Mouse (Mus musculus) liver, embryonic 15.5 days (tissue): ENCODE results near the gene Sec31b. TPM values are rescaled to one million over a fixed set of nuclear protein-coding genes. Genes with fewer than 3 reads are reported as not detected.

Source experiments
- ATAC-seq: fragments of 200-750 bp; cut with Nextera tagmentation; 2 replicates; pipeline ENCODE4 v1.8.0; 2017; ENCODE audit warnings: moderate number of reproducible peaks, mild to moderate bottlenecking, moderate library complexity; ENCODE audit not compliant: insufficient read depth
- H3K27ac ChIP-seq: fragments of 300-500 bp; sonication (generic); replicated peaks from 2 replicates; pipeline ENCODE4 v1.5.1; 2015; ENCODE audit warnings: mild to moderate bottlenecking, inconsistent platforms
- H3K27me3 ChIP-seq: fragments of 300-500 bp; sonication (generic); 2 replicates; pipeline ENCODE4 v1.6.1; 2015; ENCODE audit warnings: mild to moderate bottlenecking, inconsistent platforms
- H3K36me3 ChIP-seq: fragments of 300-500 bp; sonication (generic); replicated peaks from 2 replicates; pipeline ENCODE4 v1.6.1; 2015; ENCODE audit warnings: moderate library complexity, mild to moderate bottlenecking, inconsistent platforms
- H3K4me1 ChIP-seq: fragments of 300-500 bp; sonication (generic); replicated peaks from 2 replicates; pipeline ENCODE4 v1.6.1; 2015; ENCODE audit warnings: inconsistent platforms
- H3K4me2 ChIP-seq: fragments of 300-500 bp; sonication (generic); 2 replicates; pipeline ENCODE4 v1.6.1; 2015; ENCODE audit warnings: moderate library complexity, mild to moderate bottlenecking, inconsistent platforms
- H3K4me3 ChIP-seq: fragments of 300-500 bp; sonication (generic); replicated peaks from 2 replicates; pipeline ENCODE4 v1.5.1; 2015; ENCODE audit warnings: mild to moderate bottlenecking, inconsistent platforms
- H3K9ac ChIP-seq: fragments of 300-500 bp; sonication (generic); 2 replicates; pipeline ENCODE4 v1.6.1; 2015; ENCODE audit warnings: moderate library complexity, mild to moderate bottlenecking, inconsistent platforms
- H3K9me3 ChIP-seq: fragments of 300-500 bp; sonication (generic); replicated peaks from 2 replicates; pipeline ENCODE4 v1.6.1; 2016; ENCODE audit warnings: inconsistent platforms
- WGBS: fragments of 180-500 bp; shearing (Covaris S2); methylation state at CpG from one replicate; pipeline ENCODE4 v1.1.7; 2015; ENCODE audit warnings: mixed read lengths; ENCODE audit not compliant: insufficient replicate concordance; 5-methylcytosine and 5-hydroxymethylcytosine counted together
- polyA plus RNA-seq: library from polyadenylated mRNA; unstranded; fragments of >200 nt; fragmentation: Nextera tagmentation; extraction: Ambion mirVana; gene quantifications from 2 replicates; pipeline ENCODE4 v1.2.1, GENCODE M21; 2015

Sec31b gene
- polyA plus RNA-seq, 1 experiment from 2014 or later: 0.25 TPM

DNA sequence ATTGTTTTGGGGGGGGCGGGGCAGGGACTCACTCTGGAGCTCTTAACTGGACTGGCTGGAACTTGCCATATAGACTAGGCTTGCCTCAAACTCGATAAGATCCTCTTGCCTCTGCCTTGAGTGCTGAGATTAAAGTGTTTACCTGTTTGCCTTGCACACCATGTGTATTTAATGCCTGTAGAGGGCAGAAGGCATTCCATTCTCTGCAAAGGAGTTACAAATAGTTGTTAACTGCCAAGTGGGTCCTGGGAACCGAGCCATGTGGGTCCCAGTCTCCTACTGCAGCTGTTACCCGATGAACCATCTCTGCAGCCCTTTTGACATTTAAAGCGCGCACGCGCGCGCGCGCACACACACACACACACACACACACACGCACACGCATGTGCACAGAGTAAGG, 18.3 kb upstream of the Sec31b start:
- Histone ChIP-seq H3K9me3 (no peaks in the 10 kb centered on the region), H3K4me2 (peak overlapping the region; percentile 81), H3K27me3 (peaks cover 1% of the 10 kb centered on the region; the same call in 1 of the 2 replicates), H3K4me1 (peaks cover 22% of the 10 kb centered on the region), H3K9ac (no peak overlapping the region), H3K4me3 (peak overlapping the region; percentile 83; the same call in 1 of the 2 replicates), H3K36me3 (peaks cover 41% of the 10 kb centered on the region), H3K27ac (no peak overlapping the region)
- ATAC-seq: no peak
- WGBS: 88% methylated on average over 14 of the region's 14 CpGs

DNA sequence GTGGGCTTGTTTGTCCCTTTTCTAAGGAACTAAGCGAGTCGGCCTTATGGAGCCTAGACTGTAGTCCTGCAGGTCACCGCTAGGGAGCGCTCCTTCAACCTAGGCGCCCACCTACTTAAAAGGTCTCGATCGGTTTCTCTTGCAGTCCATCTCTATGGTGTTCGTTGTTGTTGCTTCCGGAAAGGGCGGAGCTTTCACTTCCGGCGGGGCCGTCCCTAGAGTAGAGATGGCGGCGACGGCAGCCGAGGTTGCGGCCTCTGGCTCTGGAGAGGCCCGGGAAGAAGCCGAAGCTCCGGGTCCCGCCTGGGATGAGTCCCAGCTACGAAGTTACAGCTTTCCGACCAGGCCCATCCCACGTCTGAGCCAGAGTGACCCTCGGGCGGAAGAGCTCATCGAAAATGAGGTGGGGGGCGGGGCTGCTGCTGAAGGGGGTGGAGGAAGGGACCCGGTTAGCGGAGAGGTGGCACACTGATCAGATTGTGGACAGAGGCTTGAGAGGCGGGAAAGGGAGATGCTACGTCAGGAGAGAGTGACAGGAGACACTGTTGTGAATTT, 17.1 kb upstream of the Sec31b start, which contains the start of gene Hif1an:
TSS of gene Hif1an (plus strand) at position 199 of the 555 bp plus-strand sequence.
- Histone ChIP-seq H3K4me2 (peak within 1 kb of the TSS; percentile 81), H3K4me3 (peak within 1 kb of the TSS; percentile 83), H3K9ac (peak within 1 kb of the TSS; percentile 67), H3K9me3 (no peaks in the 10 kb centered on the region), H3K36me3 (peaks cover 29% of the 10 kb centered on the region), H3K27ac (peak within 1 kb of the TSS; percentile 84), H3K27me3 (peaks cover 14% of the 10 kb centered on the region; the same call in 1 of the 2 replicates), H3K4me1 (peaks cover 22% of the 10 kb centered on the region)
- under 1% methylated on average over 33 of the region's 33 CpGs for WGBS
- peak; percentile 99 for ATAC-seq

DNA sequence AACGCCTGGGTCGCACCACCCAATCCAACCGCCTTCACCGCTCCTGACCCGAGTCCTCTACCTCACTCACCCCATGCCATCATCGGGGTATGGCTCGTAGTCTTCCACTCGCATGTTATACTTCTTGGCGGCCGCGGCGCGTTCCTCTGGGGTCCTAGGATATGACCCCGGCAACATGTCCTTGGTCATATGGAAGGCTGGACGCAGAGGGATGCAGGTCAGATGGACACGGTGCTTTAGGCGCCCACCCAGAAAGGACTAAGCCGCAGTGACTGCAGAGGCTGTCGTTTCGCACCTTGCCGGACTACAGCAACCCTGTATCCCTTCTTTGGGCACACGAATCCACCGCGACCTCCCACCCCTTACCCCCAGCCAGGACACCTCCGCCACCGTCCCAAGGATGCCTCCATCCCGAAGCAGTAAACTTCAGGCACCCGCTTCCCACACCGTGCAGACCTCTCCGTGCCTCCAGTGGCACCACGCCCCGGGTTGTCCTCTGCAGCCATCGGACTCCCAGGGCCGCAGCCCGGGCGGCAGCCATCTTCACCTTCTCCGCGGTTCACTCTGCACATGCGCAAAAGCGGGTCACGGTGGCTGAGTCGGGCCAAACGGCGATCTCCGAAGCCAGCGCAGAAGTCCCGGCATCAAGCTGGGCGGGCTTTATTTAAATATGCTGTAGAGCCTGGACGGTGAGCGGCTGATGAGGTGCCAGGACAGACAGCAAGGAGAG, 9.4 kb upstream of the Sec31b start, which contains the start of gene Ndufb8:
TSS of gene Ndufb8 (minus strand) at position 580 of the 730 bp plus-strand sequence.
- ATAC-seq: peak; percentile 88
- Histone ChIP-seq H3K4me1 (peaks cover 21% of the 10 kb centered on the region), H3K4me3 (peak within 1 kb of the TSS; percentile 85), H3K9me3 (no peaks in the 10 kb centered on the region), H3K27me3 (peaks cover 14% of the 10 kb centered on the region; the same call in 1 of the 2 replicates), H3K27ac (peak within 1 kb of the TSS; percentile 72), H3K4me2 (peak within 1 kb of the TSS; percentile 84), H3K9ac (peak within 1 kb of the TSS; percentile 88), H3K36me3 (peaks cover 34% of the 10 kb centered on the region)
- under 1% methylated on average over 50 of the region's 50 CpGs for WGBS

DNA sequence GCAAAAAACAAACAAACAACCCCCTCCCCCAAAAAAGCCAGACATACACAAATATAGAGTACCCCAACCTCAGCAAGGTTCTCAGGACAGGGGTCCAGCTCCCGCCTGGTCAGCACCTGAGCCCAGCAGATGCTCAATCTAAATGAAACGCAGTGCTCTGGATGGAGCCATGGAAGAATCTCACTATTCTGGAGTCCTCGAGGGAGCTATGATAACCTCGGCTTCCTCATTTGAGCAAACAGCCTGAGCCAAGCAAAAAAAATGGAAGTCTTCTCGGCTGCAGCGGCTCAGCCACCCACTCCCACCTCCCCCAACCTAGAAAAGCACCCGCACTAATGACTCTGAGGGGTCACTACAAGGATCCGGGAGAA, 8.8 kb upstream of the Sec31b start:
- Histone ChIP-seq H3K4me1 (peaks cover 21% of the 10 kb centered on the region), H3K9ac (peak overlapping the region; percentile 88), H3K4me3 (peak overlapping the region; percentile 85), H3K27me3 (peaks cover 14% of the 10 kb centered on the region; the same call in 1 of the 2 replicates), H3K4me2 (peak overlapping the region; percentile 84), H3K27ac (peak overlapping the region; percentile 72), H3K9me3 (no peaks in the 10 kb centered on the region), H3K36me3 (peaks cover 40% of the 10 kb centered on the region)
- WGBS: 1% methylated on average over 8 of the region's 8 CpGs
- ATAC-seq: no peak

DNA sequence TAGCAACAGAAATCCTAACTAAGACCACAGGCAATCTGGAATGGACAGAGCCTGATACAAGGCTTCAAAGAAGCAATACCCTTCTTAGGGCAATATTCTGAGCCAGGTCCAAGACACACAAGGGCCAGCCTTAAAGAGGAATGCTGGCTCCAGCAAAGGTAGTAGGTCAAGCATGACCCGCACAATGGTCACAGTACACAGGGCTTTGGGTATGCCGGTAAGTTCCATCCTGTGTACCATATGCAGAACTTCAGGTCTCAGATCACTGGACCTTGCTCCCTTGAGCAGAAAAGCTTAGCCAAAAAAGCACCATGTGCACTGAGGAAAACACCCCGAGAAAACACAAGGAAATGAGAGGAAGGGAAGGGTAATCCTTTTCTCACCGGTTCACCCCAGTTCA, 7.6 kb upstream of the Sec31b start:
- Histone ChIP-seq H3K27me3 (peaks cover 6% of the 10 kb centered on the region; the same call in 1 of the 2 replicates), H3K9me3 (no peaks in the 10 kb centered on the region), H3K27ac (no peak overlapping the region), H3K4me3 (no peak overlapping the region), H3K4me1 (peaks cover 21% of the 10 kb centered on the region), H3K36me3 (peaks cover 52% of the 10 kb centered on the region), H3K9ac (no peak overlapping the region), H3K4me2 (no peak overlapping the region)
- no peak for ATAC-seq
- WGBS: 81% methylated on average over 4 of the region's 4 CpGs

DNA sequence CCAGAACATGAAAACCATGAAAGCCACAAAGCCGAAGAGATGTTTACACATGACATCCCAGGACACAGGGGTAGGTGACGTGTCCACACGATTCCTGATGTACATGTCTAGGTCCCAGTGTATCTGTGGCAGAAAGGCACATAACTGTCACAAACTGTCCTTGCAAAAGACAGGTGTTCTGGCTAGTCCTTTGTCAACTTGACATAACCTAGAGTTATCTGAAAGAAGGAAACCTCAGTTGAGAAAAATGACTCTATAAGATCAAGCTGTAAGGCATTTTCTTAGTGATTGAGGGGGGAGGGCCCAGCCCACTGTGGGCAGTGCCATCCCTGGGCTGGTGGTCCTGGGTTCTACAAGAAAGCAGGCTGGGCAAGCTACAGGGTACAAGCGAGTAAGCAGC, 7.1 kb upstream of the Sec31b start, which contains the start of gene Gm20538:
TSS of gene Gm20538 (minus strand) at position 101 of the 400 bp plus-strand sequence.
- Histone ChIP-seq H3K4me2 (peak within 1 kb of the TSS; percentile 84; the same call in 1 of the 2 replicates), H3K4me1 (peaks cover 21% of the 10 kb centered on the region), H3K27ac (no peak within 1 kb of the TSS), H3K9me3 (no peaks in the 10 kb centered on the region), H3K36me3 (peaks cover 57% of the 10 kb centered on the region), H3K27me3 (0 out of 2 replicates have a peak, but pooled peaks cover under 1% of the 10 kb centered on the region), H3K4me3 (no peak within 1 kb of the TSS), H3K9ac (no peak within 1 kb of the TSS)
- 86% methylated on average over 4 of the region's 4 CpGs for WGBS
- no peak for ATAC-seq

DNA sequence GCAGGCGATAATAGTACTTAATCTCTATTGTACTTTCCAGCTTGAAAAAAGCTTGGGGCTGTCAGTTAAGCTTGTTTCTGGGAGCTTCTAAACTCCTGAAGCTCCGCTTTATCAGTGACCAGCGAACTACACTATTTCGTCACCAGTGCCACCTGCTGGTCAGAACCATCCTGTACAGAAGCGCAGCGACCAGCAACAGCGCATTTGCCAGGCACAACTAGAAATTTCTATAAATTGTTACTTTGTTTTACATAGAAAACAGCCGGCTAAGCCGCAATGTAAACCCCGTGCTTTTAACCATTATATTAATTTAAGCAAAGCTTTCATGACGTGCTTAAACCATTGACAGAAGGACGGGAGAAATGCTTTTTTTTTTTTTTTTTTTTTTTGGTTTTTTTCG, 889 bp downstream of the Sec31b start:
- Histone ChIP-seq H3K27me3 (peaks cover 26% of the 10 kb centered on the region; the same call in 1 of the 2 replicates), H3K4me2 (peak overlapping the region; percentile 86), H3K9me3 (no peaks in the 10 kb centered on the region), H3K4me3 (peak overlapping the region; percentile 61), H3K9ac (no peak overlapping the region), H3K4me1 (peaks cover 15% of the 10 kb centered on the region), H3K27ac (no peak overlapping the region), H3K36me3 (peaks cover 23% of the 10 kb centered on the region)
- WGBS: under 1% methylated on average over 13 of the region's 13 CpGs
- ATAC-seq: no peak

DNA sequence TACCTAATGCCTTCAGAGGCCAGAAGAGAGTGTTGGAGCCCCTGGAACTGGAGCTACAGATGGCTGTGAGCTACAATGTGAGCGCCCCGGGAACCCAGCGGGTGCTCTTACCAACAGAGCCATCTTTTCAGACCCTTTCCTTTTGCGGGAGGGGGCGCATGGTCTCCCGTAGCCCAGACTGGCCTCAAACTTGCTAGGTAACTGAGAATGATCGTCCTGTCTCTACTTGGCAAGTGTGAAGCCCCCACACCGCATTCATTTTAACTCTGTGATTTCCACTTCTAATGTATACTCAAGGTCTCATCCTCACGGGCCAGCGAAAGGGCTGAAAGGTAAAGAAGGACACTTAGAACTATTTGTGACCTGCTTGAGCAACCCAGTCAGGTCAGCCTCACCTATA, 1.3 kb downstream of the Sec31b start:
- H3K27ac ChIP-seq: no peak overlapping the region
- 65% methylated on average over 10 of the region's 10 CpGs for WGBS
- peaks cover 19% of the 10 kb centered on the region for H3K36me3 ChIP-seq
- peak overlapping the region; percentile 86 for H3K4me2 ChIP-seq
- peaks cover 26% of the 10 kb centered on the region; the same call in 1 of the 2 replicates for H3K27me3 ChIP-seq
- H3K9me3 ChIP-seq: no peaks in the 10 kb centered on the region
- no peak overlapping the region for H3K9ac ChIP-seq
- H3K4me3 ChIP-seq: no peak overlapping the region
- ATAC-seq: no peak
- H3K4me1 ChIP-seq: peaks cover 15% of the 10 kb centered on the region

DNA sequence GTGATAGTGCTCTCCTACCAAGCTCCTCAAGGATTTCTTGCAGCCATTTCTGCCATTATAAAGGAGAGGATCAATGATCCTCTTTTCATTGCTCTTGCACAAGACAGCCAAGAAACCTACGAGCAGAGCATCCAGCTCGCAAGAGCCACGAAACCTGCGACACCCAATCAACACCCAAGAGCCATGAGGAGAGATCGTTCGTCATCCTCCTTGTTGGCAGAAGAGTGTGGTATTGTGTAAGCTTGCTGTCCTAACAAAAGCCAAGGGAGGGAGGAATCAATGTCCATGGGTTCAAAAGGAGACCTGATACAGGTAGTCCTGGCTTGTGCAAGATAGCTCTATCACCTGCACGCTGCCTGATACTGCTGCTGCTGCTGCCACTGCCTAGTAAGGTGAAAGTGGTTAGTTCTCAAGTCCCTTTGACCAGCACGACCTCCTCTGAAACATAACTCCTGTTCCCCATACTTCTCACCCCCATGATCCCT, 2.9 kb downstream of the Sec31b start:
- no peak overlapping the region for H3K9ac ChIP-seq
- H3K27ac ChIP-seq: no peak overlapping the region
- ATAC-seq: no peak
- 72% methylated on average over 8 of the region's 8 CpGs for WGBS
- H3K9me3 ChIP-seq: no peaks in the 10 kb centered on the region
- H3K4me2 ChIP-seq: no peak overlapping the region
- 0 out of 2 replicates have a peak, but pooled peaks cover 2% of the 10 kb centered on the region for H3K36me3 ChIP-seq
- H3K27me3 ChIP-seq: peaks cover 26% of the 10 kb centered on the region; the same call in 1 of the 2 replicates
- H3K4me1 ChIP-seq: peaks cover 15% of the 10 kb centered on the region
- no peak overlapping the region for H3K4me3 ChIP-seq

DNA sequence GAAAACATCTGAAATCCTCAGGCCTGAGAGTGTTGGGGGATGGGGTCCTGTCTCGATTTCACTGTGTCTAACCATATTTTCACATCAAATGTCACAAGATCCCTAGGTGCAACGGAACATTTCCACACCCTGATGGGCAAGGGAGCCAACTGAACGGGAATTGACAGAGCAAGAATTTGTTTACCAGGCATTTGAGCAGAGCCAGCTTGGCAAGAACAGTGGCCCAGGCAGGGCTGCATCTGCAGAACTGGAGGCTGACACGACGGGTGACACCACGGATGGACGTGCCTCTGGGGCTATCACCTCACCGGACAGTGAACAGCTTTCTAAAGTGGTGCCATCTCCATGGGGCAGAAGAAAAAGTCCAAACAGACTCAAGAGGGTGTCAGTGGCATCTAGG, 8.2 kb downstream of the Sec31b start:
- H3K27me3 ChIP-seq: no peaks in the 10 kb centered on the region
- H3K4me1 ChIP-seq: no peaks in the 10 kb centered on the region
- H3K27ac ChIP-seq: no peak overlapping the region
- no peaks in the 10 kb centered on the region for H3K36me3 ChIP-seq
- no peak overlapping the region for H3K9ac ChIP-seq
- ATAC-seq: no peak
- H3K4me2 ChIP-seq: no peak overlapping the region
- no peaks in the 10 kb centered on the region for H3K9me3 ChIP-seq
- H3K4me3 ChIP-seq: no peak overlapping the region
- WGBS: 71% methylated on average over 8 of the region's 8 CpGs

DNA sequence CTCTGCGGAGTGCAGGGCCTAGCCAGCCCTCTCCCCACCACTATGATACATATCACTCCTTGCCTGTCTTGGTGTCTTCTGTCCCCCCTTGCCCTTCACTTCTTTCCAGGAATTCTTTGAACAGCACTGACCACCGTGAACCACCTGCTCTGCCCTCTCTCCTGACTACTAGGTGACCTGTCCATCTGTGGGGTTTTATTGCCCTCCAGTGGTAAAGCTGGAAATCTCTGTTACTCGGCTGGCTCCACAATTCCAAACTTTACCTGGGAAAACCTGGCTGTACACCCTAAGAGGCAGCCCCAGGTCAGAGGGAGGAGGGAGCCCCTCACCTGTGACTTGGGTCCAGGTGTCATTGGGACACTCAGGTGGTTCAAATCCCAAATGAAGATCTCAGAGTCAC, 10.3 kb downstream of the Sec31b start:
- WGBS: 34% methylated on average over 3 of the region's 3 CpGs
- no peaks in the 10 kb centered on the region for H3K9me3 ChIP-seq
- no peak overlapping the region for H3K9ac ChIP-seq

More for the DNA sequence above, 10.3 kb downstream of the Sec31b start:
- Histone ChIP-seq H3K27ac (no peak overlapping the region), H3K4me3 (no peak overlapping the region), H3K4me2 (no peak overlapping the region), H3K4me1 (no peaks in the 10 kb centered on the region), H3K27me3 (no peaks in the 10 kb centered on the region), H3K36me3 (no peaks in the 10 kb centered on the region)
- ATAC-seq: no peak
